Mouse (Mus musculus): ENCODE measurements around the gene Siglece. TPM values are rescaled to one million over a fixed set of nuclear protein-coding genes. Genes with fewer than 3 reads are reported as not detected.

Gene Siglece
- total RNA-seq, 2 experiments from 2014 or later, result 0.71 to 1.0 TPM

DNA sequence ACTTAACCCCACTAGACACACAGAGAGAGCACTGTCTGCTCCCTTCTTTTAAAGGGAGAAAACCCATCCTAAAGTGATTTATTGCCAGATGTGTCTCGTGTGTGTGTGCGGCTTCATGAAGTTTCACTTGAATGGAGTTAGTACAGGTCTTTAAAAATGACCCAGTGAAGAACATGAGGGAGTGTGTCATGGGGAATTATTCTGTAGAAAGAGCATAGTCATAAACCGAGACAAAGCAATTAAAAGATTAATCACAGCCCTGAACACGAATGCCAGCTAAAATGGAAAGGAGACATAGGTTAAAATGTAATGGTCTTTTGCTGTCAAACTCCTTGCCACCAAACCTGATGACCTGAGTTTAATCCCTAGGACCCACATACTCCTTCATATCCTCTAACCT lies 26.0 kb downstream of the Siglece start:
- DNase-seq (ENCODE audit: low spot score in 2 of 2), result no peak

DNA sequence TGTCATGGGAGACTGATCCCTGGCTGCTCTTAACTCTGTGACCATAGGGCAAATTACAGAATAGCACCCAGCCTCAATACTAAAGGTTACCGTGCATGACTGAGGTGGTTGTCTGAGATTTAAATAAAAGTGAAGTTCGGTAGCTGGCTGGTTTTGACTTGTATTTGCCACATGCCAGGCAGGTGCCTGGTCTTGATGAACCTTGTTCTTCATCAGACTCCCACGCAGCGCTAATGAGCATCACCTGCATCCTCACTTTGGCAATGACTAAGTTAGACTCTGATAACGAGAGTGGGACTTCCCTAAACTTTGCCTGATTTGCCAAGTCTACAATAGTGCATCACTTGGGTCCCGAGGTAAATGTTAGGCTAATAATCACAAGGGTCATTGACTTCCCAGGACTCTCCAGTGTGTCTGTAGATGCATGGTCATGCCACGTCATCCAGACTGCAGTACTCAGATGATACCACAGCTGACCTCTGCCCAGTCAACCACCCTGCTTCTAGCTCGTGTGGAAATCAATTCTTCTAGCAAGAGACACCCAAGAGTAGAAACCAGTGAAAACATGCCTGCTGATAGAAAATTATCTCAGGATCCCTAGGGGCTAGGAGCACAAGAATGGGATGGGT lies 34.1 kb downstream of the Siglece start:
- no peak for DNase-seq (ENCODE audit: low spot score in 2 of 2)

DNA sequence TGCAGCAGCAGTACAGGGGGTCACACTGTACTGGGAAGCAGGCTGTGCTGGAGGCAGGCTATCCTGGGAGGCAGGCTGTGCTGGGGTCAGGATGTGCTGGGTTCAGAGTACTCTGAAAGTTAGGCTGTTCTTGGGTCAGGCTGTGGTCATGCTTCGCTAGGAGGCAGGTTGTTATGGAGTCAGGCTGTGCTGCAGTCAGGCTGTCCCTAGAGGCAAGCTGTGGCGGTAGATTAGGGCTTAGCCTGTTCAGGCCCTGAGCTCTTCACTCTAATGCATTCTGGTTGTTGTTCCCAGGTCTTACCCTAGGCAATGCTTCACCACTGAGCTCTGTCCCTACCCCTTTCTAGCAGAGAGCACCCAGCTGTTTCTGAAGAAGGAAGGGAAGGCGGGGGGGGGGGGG lies 34.9 kb downstream of the Siglece start:
- DNase-seq (ENCODE audit: low spot score in 2 of 2), result no peak

DNA sequence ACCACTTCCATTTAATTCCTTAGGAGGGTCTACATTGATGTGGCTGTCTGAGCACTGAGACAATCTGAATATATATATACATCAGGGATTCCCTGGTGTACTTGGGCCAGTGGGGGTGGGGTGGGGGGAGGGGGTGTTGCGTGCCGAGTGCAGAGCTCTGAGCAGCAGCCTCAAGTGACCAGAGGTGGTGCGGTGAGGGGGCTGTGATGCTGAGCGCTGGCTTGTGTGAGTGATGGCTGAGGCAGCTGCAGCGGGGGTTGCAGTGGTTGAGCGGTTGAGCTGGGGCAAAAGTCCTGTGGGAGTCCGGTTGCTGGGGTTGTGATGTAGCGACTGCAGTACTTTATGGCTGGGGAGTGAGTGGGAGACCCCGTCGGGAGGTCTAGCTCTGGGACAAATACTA lies 36.1 kb downstream of the Siglece start:
- DNase-seq (ENCODE audit: low spot score in 2 of 2), result no peak

DNA sequence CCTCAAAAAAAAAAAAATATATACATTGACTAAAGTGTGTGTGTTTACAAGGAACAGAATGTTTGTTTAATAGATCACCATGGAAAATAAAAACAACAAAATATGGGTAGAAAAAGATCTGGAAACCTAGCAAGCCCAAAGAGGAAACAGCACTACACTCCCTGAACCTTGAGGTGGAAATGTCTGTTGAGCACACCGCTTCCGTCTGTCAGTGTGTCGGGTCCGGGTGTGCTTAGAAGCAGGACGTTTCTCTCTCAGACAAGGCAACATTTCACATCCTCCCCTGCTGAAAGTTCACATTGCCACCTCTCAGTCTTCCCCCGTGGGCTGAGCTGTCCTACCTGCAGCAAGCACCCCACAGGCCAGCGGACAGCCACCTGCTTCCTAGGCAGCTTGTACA lies 37.0 kb downstream of the Siglece start:
- no peak for DNase-seq (ENCODE audit: low spot score in 2 of 2)

DNA sequence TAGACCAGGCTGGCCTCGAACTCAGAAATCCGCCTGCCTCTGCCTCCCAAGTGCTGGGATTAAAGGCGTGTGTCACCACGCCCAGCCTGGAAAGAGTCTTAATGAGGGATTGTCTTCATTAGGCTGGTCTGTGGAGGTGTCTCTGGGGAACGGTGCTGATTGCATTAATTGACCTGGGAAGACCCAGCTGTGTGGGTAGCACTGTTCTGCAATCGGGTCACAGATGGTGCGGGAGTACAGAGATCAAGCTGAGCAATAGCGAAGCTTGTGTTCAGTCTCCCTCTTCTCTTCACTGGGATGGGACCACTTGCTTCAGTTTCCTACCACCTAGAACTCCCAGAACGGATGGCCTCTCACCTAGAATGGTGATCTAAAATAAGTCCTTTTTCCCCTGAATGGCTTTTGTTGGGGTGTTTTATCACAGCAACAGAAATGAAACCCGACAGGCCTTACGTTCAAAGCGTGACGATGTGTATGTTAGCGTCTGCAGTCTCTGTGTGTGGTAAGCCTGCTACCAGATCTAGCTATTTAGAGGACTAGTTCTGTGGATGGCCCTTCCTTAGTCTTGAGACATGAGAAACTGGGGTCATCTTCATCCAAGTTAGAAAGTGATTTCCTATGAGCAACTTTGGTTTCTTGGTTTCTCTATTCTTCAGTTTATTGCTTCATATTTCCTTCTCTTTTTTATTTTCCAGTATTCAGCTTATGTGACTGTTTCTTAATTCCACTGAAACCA lies 46.0 kb downstream of the Siglece start:
- no peak for DNase-seq (ENCODE audit: low spot score in 2 of 2)

DNA sequence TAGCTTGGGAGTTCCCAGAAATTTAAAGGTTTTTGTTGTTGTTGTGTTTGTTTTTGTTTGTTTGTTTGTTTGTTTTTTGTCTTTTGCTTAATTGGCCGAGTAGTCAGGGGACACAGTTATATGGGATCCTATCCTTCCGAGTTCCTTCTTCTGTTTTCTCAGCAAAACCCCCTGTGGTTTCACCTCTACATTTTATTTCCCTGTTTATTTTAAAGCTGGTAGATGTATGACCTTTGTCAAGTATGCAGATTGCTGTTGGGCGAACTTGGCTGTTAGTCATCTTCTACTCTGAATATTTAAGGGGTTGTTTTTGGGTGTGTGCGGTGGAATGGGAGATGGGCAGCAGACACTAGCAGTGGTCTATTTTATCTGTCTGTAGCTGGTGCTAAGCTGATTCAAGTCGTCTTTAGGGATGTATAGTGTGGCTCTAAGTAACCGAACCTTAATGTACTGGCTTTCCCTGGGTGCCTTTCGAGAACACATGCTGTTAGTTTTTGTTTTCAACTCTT lies 51.6 kb downstream of the Siglece start:
- no peak for DNase-seq (ENCODE audit: low spot score in 2 of 2)

DNA sequence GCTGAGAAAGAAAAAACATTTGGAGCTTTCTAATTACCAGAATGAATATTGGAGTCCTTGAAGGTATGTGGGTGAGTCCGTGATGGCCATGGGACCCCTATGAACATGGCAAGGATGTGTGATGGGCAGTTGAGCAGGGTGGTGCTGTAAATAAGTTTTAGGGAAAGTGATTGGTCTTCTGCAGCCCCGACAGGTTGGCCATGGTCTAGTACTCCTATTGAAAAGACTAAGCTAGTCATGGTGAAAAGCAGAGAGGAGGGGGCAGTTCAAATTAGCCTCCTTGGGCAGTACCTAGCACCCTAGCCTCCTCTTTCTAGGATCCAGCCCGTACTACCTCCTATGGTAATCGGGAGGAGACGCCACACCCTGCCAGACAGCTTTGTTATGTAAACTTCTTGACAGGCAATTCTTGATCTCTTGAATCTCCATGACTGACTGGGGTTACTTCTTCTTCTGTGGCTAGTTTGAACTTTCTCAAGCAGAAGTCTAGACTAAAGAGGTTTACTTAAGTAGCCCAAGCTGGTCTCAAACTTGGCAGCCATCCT lies 52.1 kb downstream of the Siglece start:
- no peak for DNase-seq (ENCODE audit: low spot score in 2 of 2)

DNA sequence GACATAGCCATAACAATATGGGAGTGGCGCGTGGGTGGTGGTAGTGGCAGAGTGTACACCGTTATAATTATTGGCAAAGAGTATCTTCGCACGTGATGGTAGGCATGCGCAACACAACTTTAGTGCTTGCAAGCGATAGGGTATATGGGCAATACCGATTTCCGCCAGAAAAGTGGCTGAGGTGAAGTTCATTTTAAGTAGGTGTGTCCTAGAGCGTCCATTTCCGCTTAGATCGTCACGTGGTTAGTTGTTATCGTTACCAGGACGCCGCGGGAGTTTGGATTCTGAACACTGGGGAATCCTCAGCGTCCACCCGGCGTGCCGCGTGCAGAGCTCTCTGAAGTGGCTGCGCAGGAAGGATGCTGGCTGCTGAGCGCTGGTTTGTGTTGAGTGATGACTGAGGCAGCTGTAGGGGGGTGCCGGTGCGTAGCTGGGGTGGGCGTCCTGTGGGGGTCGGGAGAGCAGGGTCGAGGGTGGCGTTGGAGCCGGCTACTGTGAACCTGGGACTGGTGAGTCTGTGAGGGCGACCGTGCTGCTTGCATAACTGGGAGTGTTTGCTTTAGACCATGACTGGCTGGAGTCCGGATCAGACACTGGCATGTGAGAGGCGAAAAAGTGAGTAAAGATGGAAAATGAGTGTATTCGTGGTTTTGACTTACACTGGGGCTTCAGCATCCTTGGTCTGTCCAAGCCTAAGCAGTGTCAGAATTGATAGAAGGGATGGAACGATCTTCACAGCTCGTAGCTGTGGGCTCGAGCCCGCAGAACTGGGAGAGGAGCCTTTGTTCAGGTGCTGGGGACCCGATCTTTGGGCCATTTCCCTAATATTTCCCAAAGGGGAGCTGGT lies 52.8 kb downstream of the Siglece start, which contains the start of gene Zfp819:
Zfp819 (plus strand) TSS at position 274 of the 847 bp plus-strand sequence.
- DNase-seq (ENCODE audit: low spot score in 2 of 2), result peak; percentile 77 to 78

DNA sequence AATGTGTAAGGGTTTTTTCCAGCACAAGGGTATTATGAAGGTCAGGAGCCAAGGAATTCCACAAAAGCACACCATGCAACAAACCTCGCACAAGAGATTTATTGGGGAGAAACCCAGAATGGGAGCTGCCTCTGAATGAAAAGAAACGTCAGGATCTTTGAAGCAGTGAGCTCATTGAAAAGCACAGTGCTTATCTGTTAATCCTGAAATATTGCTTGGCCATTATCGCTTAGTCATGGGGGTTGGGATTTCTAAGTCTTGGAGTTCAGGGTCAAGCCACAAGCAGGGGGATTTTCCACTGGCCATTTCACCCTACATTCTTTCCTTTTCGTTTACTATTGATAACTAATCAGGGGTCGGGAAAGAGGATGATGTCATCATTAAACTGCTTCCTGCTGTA lies 58.1 kb downstream of the Siglece start:
- DNase-seq (ENCODE audit: low spot score in 2 of 2), result no peak

Other genes starting within 250 kb of the Siglece start
- gene Lim2, start 232.5 kb downstream of the Siglece start, total RNA-seq (2021), result not detected
- gene Nkg7, start 223.1 kb downstream of the Siglece start, total RNA-seq (2021), result not detected
- gene Cldnd2, start 219.4 kb downstream of the Siglece start, total RNA-seq (2021), result not detected
- gene Etfb, start 216.1 kb downstream of the Siglece start, total RNA-seq (2021), result 10 to 100 TPM; 61.8 to 68.0 TPM
- gene Gm45233, start 216.0 kb downstream of the Siglece start, total RNA-seq (2021), result 1 to 10 TPM; 2.0 to 2.1 TPM
- 1 to 10 TPM; 3.6 to 5.5 TPM for gene Vsig10l, start 197.0 kb downstream of the Siglece start, total RNA-seq (2021)
- 10 to 100 TPM; 51.1 to 51.6 TPM for gene Iglon5, start 170.1 kb downstream of the Siglece start, total RNA-seq (2021)
- not detected for gene 4931406B18Rik, start 154.2 kb downstream of the Siglece start, total RNA-seq (2021)
- gene Cd33, start 115.7 kb downstream of the Siglece start, total RNA-seq (2021), result 1 to 10 TPM; 5.5 to 8.4 TPM
- gene Zfp658, start 97.9 kb downstream of the Siglece start, total RNA-seq (2021), result 1 to 10 TPM; 6.4 to 6.5 TPM
- gene Zfp719, start 80.6 kb downstream of the Siglece start, total RNA-seq (2021), result 10 to 100 TPM; 19.9 to 25.9 TPM
- gene Zfp819, start 53.0 kb downstream of the Siglece start, total RNA-seq (2021), result under 1 TPM in 1 of 2 experiments, not detected in 1; 0.36 TPM
- gene Ceacam18, start 25.5 kb downstream of the Siglece start, total RNA-seq (2021), result under 1 TPM in 1 of 2 experiments, not detected in 1; 0.16 TPM
- 10 to 100 TPM; 15.0 to 15.2 TPM for gene Ctu1, start 11.9 kb upstream of the Siglece start, total RNA-seq (2021)
- gene Klk14, start 30.3 kb upstream of the Siglece start, total RNA-seq (2021), result under 1 TPM in 1 of 2 experiments, not detected in 1; 0.27 TPM
- not detected for gene Klk13, start 52.4 kb upstream of the Siglece start, total RNA-seq (2021)
- gene Klk12, start 108.7 kb upstream of the Siglece start, total RNA-seq (2021), result not detected
- not detected for gene Klk11, start 114.4 kb upstream of the Siglece start, total RNA-seq (2021)
- gene Klk10, start 120.9 kb upstream of the Siglece start, total RNA-seq (2021), result under 1 TPM; 0.31 to 0.43 TPM
- not detected for gene Klk9, start 131.7 kb upstream of the Siglece start, total RNA-seq (2021)
- 10 to 100 TPM; 23.5 to 25.0 TPM for gene Klk8, start 137.4 kb upstream of the Siglece start, total RNA-seq (2021)
- under 1 TPM; 0.29 to 0.62 TPM for gene Klk7, start 151.1 kb upstream of the Siglece start, total RNA-seq (2021)
- not detected for gene Klk6, start 164.3 kb upstream of the Siglece start, total RNA-seq (2021)
- not detected for gene Klk5, start 181.8 kb upstream of the Siglece start, total RNA-seq (2021)
- gene Klk4, start 221.0 kb upstream of the Siglece start, total RNA-seq (2021), result not detected

Measured in layer of hippocampus, postnatal 10 days (tissue).